Mouse (Mus musculus) T-helper 2 cell (primary cell): Measurements from ENCODE around the gene Bhlhb9.
"Not testable (repeated sequence)": the region's sequence is repeated elsewhere in the genome, so short reads cannot be mapped to it uniquely, and the experiment has no call there.

Experiments
- in situ Hi-C: fragments of 300-600 bp; cut with MboI, MseI; formaldehyde crosslinking; loops from one replicate; pipeline ENCODE4 v1.15.1; 2025; ENCODE audit warnings: high pct_unique_total_duplicates

Bhlhb9 gene

GRCm38 (mm10) chrX:135797212-135797644, at the start of gene Bhlhb9:
TSS of gene Bhlhb9 (plus strand) at chrX:135797594.
- in situ Hi-C loops = loop anchor here (5.0 to 25.0 kb wide), 2 partner anchors 45 to 660 kb away; no protein-coding TSS in a partner anchor

GRCm38 (mm10) chrX:135752832-135753231, 44.6 kb upstream of the Bhlhb9 start:
- in situ Hi-C loops = loop anchor here (25.0 kb wide), 1 partner anchor 191 kb away; no protein-coding TSS in a partner anchor

- in situ Hi-C loops = loop anchor here (25.0 kb wide), 1 partner anchor 199 kb away; no protein-coding TSS in a partner anchor
These were observed 35.7 kb upstream of the Bhlhb9 start for GRCm38 (mm10) chrX:135761707-135762106.

- in situ Hi-C loops = loop anchor here (25.0 kb wide), 1 partner anchor 206 kb away; no protein-coding TSS in a partner anchor
These were observed 29.3 kb upstream of the Bhlhb9 start for GRCm38 (mm10) chrX:135768043-135768548.

GRCm38 (mm10) chrX:135768565-135768964, 28.8 kb upstream of the Bhlhb9 start:
- in situ Hi-C loops = loop anchor here (25.0 kb wide), 1 partner anchor 206 kb away; no protein-coding TSS in a partner anchor

- in situ Hi-C loops = loop anchor here (25.0 kb wide), 1 partner anchor 654 kb away; no protein-coding TSS in a partner anchor
These were observed 5.9 kb upstream of the Bhlhb9 start for GRCm38 (mm10) chrX:135791536-135791935.

- in situ Hi-C loops = loop anchor here (25.0 kb wide), 1 partner anchor 655 kb away; no protein-coding TSS in a partner anchor
These were observed 5.1 kb upstream of the Bhlhb9 start for GRCm38 (mm10) chrX:135792326-135792725.

GRCm38 (mm10) chrX:135795591-135796304, 1.6 kb upstream of the Bhlhb9 start:
- in situ Hi-C loops = loop anchor here (5.0 to 25.0 kb wide), 2 partner anchors 47 to 658 kb away; no protein-coding TSS in a partner anchor

- in situ Hi-C loops = loop anchor here (5.0 to 25.0 kb wide), 2 partner anchors 46 to 659 kb away; no protein-coding TSS in a partner anchor
These were observed 836 bp upstream of the Bhlhb9 start for GRCm38 (mm10) chrX:135796305-135797211.

GRCm38 (mm10) chrX:135804149-135804548, 6.8 kb downstream of the Bhlhb9 start:
- in situ Hi-C loops = loop anchor here (10.0 kb wide), 2 partner anchors 171 to 861 kb away; no protein-coding TSS in a partner anchor

GRCm38 (mm10) chrX:135805780-135806179, 8.4 kb downstream of the Bhlhb9 start:
- in situ Hi-C loops = loop anchor here (10.0 kb wide), 2 partner anchors 169 to 859 kb away; no protein-coding TSS in a partner anchor

- in situ Hi-C loops = not testable (repeated sequence)
These were observed 38.5 kb downstream of the Bhlhb9 start for GRCm38 (mm10) chrX:135835896-135836295.

GRCm38 (mm10) chrX:135837896-135838295, 40.5 kb downstream of the Bhlhb9 start:
- in situ Hi-C loops = no loop called here

- in situ Hi-C loops = not testable (repeated sequence)
These were observed 41.3 kb downstream of the Bhlhb9 start, which contains the start of gene Gprasp2 for GRCm38 (mm10) chrX:135838521-135839360. TSS of gene Gprasp2 (plus strand) at chrX:135839034.

GRCm38 (mm10) chrX:135839397-135840391, 42.3 kb downstream of the Bhlhb9 start:
- in situ Hi-C loops = loop anchor here (5.0 kb wide), 1 partner anchor 42 kb away; the partner anchor contains the start of gene Bhlhb9

- in situ Hi-C loops = not testable (repeated sequence)
These were observed 69.4 kb downstream of the Bhlhb9 start for GRCm38 (mm10) chrX:135866806-135867205.

- in situ Hi-C loops = no loop called here
These were observed 79.3 kb downstream of the Bhlhb9 start for GRCm38 (mm10) chrX:135876679-135877078.

- in situ Hi-C loops = no loop called here
These were observed 82.2 kb downstream of the Bhlhb9 start for GRCm38 (mm10) chrX:135879626-135880025.
